Mouse (Mus musculus): ENCODE results near the gene Ces1a. TPM values are rescaled to one million over a fixed set of nuclear protein-coding genes. Genes with fewer than 3 reads are reported as not detected.

Ces1a gene
- polyA plus RNA-seq, 1 experiment from 2014 or later: not detected

DNA sequence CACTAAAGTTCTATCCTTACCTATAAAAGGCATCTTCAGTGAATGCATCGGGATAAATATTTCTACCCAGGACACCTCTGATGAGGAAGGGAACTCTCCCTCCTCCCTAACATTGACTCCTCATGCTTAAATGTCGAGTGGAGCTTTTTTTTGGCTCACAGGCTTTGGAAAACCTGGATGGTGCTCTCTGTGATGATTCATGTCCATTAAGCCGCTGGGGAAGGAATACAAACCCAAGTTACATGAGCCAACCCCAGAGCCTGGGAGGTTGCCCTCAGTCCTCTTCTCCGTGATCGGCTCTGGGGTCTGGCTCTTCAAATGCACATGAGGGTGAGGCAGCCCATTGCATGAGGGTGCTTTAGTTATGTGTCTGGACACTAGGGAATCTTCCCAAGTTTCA is 71.3 kb downstream of the Ces1a start:
- Histone ChIP-seq H3K36me3 (no peaks in the 10 kb centered on the region), H3K27ac (no peak overlapping the region), H3K9me3 (replicated peaks) (no peaks in the 10 kb centered on the region), H3K4me1 (peaks cover 17% of the 10 kb centered on the region), H3K27me3 (ENCODE audit: low read depth, poor library complexity, severe bottlenecking) (no peaks in the 10 kb centered on the region), H3K4me3 (no peak overlapping the region)
- no peak for DNase-seq (ENCODE audit: low spot score)
- WGBS: 90% methylated on average over 5 of the region's 5 CpGs

GRCm38 (mm10) chr8:92972949-92973348 is 75.0 kb downstream of the Ces1a start:
- Histone ChIP-seq H3K9me3 (replicated peaks) (no peaks in the 10 kb centered on the region), H3K27ac (no peak overlapping the region), H3K4me1 (peaks cover 17% of the 10 kb centered on the region), H3K4me3 (no peak overlapping the region), H3K36me3 (no peaks in the 10 kb centered on the region), H3K27me3 (ENCODE audit: low read depth, poor library complexity, severe bottlenecking) (no peaks in the 10 kb centered on the region)
- 74% methylated on average over 5 of the region's 5 CpGs for WGBS
- DNase-seq (ENCODE audit: low spot score): no peak

Other genes starting within 250 kb of the Ces1a start
- 220 and 238 TPM in 2 replicates for gene Mmp2, start 220.9 kb downstream of the Ces1a start, polyA plus RNA-seq (2016; fragmentation: Nextera tagmentation; extraction: Ambion mirVana)
- gene Lpcat2, start 192.9 kb downstream of the Ces1a start, polyA plus RNA-seq (2016; fragmentation: Nextera tagmentation; extraction: Ambion mirVana): 6.0 and 7.8 TPM in 2 replicates
- gene Capns2, start 146.8 kb downstream of the Ces1a start, polyA plus RNA-seq (2016; fragmentation: Nextera tagmentation; extraction: Ambion mirVana): 0.43 and 0.49 TPM in 2 replicates
- 0.13 and 0.15 TPM in 2 replicates for gene Slc6a2, start 88.1 kb downstream of the Ces1a start, polyA plus RNA-seq (2016; fragmentation: Nextera tagmentation; extraction: Ambion mirVana)
- gene Ces1b, start 31.8 kb upstream of the Ces1a start, polyA plus RNA-seq (2016; fragmentation: Nextera tagmentation; extraction: Ambion mirVana): not detected in 2 replicates
- not detected in 2 replicates for gene Ces1c, start 83.1 kb upstream of the Ces1a start, polyA plus RNA-seq (2016; fragmentation: Nextera tagmentation; extraction: Ambion mirVana)
- gene Ces1d, start 149.6 kb upstream of the Ces1a start, polyA plus RNA-seq (2016; fragmentation: Nextera tagmentation; extraction: Ambion mirVana): 0.20 and 0.24 TPM in 2 replicates
- not detected in 2 replicates for gene Ces1e, start 181.4 kb upstream of the Ces1a start, polyA plus RNA-seq (2016; fragmentation: Nextera tagmentation; extraction: Ambion mirVana)
- not detected in 2 replicates for gene Ces1f, start 231.6 kb upstream of the Ces1a start, polyA plus RNA-seq (2016; fragmentation: Nextera tagmentation; extraction: Ambion mirVana)